Mouse (Mus musculus): ENCODE results near the gene Zdhhc16.

The Zdhhc16 gene

DNA sequence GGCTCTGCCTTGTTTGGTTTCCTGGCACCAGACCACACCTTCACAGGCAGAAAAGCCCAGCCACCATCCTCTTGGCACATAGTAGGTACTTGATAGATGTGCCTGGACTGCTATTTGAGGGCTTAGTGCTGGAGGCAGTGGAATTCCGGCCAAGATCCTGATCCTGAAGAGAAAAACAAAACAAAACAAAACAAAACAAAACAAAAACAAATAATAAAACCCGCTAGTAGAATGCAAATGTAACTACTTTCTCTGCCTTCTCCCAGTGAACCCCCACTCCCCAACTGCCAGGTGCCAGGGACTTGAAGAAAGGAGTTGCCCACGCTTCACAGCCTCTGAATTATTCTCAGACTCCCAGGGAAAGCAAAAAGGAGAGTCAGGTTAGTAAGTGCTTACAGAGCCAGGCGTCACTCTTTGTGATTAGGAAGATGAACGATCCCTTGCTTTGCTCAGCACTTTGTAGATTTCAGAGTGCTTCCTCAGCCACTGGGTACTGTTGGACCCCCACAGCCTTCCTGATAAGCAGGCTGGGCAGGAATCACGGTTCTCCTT lies 58.7 kb downstream of the Zdhhc16 start:
- no peak for DNase-seq

DNA sequence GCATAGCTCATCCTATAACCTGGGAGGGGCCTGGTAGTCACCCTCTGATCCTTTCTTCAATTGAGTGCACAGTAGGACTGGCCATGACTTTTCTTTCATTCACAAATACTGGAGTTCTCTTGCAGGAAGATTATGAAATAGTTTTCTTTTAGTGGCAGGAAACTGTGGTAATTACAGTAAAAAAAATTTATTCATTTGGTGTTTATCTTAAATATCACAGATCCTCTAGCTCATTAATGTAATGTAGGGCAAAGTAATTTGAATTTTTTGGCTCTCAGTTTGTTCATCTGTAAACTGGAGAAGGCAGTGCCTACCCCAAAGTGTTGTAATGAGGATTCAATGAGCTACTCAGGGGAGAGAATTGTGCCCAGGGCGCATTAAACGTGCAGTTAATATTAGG lies 59.7 kb downstream of the Zdhhc16 start:
- DNase-seq = no peak

DNA sequence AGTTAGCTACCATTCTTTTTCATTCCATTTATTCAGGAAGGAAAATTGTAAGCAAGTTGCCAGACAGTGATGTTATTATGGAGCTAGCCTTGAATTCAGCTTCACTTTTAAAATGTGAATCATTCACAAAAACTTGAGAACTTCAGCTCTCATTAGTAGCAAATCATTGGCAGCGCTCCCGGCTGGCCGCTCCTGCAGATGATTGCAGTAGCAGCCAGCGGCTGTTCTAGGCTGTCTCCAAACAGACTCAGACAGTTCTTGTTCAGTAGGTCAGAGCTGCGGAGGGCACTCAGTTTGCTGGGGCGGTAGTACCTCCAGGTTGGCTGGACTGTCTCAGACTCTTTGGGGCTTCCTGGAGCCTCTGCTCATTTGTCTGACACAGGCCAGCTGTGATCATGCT lies 60.2 kb downstream of the Zdhhc16 start:
- peak; percentile 77 for DNase-seq
